Mouse (Mus musculus): ENCODE measurements at regions not wholly inside any gene's neighbourhood (a gene's known extent, or its start where the extent isn't known, plus 50 kb on each side); places are given as distances from the start of the nearest gene placed in this dataset.

DNA sequence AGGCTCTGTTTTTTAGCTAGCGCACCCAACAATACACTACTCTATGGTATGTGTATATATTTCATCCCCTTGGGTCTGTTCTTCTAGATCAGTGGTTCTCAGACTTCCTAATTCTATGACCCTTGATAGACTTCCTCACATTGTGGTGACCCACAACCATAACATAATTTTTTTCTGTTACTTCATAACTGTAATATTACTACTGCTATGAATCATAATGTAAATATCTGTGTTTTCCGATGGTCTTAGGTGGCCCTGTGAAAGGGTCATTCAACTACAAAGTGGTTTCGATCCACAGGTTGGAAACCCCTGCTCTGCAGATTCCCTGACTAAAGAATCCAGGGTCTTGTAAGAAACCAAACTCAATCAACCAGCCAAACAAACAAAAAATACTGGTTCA is 220.8 kb downstream of the Opa1 start:
- DNase-seq (ENCODE audit: low spot score in 2 of 2), result no peak

GRCm38 (mm10) chr16:29800457-29800856 is 221.3 kb downstream of the Opa1 start:
- no peak for DNase-seq (ENCODE audit: low spot score in 2 of 2)

DNA sequence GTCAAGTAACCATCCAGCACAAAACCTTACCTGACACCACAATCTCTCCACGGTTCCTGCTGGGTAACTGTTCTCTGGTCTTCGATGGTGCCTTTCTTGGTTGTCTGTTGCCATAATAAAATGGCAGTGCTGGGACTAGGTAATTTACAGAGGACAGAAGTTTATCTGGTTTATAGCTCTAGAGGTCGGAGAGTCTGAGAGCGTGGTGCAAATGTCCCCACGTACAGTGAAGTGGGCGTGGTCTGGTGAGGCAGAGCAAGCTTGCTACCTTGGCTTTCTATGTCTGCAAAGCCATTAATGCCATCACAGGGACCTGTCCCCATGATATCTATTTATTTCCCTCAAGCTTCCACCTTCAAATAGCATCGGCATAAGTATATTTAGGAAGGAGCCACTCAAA is 223.0 kb downstream of the Opa1 start:
- DNase-seq (ENCODE audit: low spot score in 2 of 2), result no peak

- DNase-seq (ENCODE audit: low spot score in 2 of 2), result no peak
Measured at GRCm38 (mm10) chr16:29802603-29803002, 223.5 kb downstream of the Opa1 start.

DNA sequence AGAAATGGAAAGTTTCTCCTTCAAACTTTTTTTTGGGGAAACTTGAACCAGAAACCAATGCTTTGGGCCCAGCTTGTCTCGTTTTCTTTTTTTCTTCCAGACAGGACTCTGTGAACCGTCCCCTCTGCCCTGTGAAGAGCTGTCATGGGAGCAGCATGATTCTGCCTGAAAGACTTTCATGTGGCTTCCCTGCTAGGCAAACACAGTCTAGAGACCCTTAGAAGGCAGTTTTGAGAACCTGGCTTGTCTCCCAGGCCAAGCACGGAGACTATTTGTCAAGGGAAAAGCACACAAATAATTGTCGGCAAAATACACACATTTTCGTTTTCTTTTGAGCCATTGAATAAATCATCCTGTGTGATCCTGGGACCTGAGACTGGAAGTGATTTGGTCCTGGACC is 228.7 kb downstream of the Opa1 start:
- no peak for DNase-seq (ENCODE audit: low spot score in 2 of 2)

- no peak for DNase-seq (ENCODE audit: low spot score in 2 of 2)
Measured at GRCm38 (mm10) chr16:29808851-29809250, 229.7 kb downstream of the Opa1 start.

GRCm38 (mm10) chr16:29813411-29814038 is 234.4 kb downstream of the Opa1 start:
- peak; percentile 61 to 64 for DNase-seq (ENCODE audit: low spot score in 2 of 2)

DNA sequence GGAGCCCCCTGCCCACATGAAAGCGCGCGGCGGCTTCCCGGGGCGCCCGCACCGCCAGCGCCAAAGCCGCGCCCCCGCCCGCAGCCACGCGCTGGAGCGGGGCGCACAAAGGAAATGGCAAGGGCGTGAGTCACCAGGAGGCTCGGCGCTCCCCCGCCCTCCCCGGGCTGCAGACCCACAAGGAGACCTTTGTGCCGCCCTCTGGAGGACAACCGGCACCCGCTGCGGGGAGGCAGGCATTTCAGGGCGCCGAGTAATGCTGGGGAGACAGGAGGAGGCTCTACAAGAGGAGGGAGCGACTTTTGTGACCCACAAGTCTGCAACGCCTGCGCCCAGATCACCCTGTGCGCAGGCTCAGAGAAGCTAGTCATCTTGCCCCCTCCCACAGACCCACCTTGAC is 234.9 kb downstream of the Opa1 start:
- peak; percentile 72 to 81 for DNase-seq (ENCODE audit: low spot score in 2 of 2)

GRCm38 (mm10) chr16:29814655-29815054 is 235.5 kb downstream of the Opa1 start:
- DNase-seq (ENCODE audit: low spot score in 2 of 2), result peak in 1 of 2 experiments; percentile 38

GRCm38 (mm10) chr16:29815200-29815599 is 236.1 kb downstream of the Opa1 start:
- DNase-seq (ENCODE audit: low spot score in 2 of 2), result no peak

GRCm38 (mm10) chr16:29815632-29816337 is 236.7 kb downstream of the Opa1 start:
- DNase-seq (ENCODE audit: low spot score in 2 of 2), result no peak

- DNase-seq (ENCODE audit: low spot score in 2 of 2), result peak; percentile 89 to 90
Measured at GRCm38 (mm10) chr16:29816681-29817369, 237.7 kb downstream of the Opa1 start.

DNA sequence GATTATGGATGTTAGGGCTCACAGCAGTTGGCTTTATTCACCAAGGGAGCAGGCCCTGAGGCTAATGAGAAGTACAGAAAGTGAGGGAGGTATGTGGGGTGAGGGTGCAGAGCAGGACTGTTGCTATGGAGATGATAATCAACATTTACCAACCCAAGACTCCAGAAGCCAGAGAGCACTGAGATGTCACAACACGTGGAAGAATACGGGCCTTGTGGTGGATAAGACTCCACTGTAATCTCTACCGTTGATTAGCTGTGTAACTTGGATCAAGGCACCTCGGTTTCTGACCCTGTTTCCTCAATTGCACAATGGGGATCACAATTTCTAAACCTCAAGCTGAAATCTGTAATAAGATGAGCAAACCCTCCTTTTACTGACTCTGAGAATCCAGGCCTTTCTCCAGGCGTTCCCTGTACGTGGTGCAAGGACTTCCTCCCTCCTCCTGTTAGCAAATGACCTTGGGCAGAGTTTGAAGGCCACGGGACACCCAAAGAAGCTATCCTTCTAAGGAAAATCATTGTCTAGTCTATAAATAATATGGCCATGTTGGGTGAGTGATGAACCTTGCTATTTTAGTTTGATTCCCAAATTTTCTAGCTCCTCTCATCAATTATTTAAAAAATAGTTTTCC is 239.8 kb downstream of the Opa1 start:
- no peak for DNase-seq (ENCODE audit: low spot score in 2 of 2)

GRCm38 (mm10) chr16:29820704-29821103 is 241.6 kb downstream of the Opa1 start:
- DNase-seq (ENCODE audit: low spot score in 2 of 2), result no peak

DNA sequence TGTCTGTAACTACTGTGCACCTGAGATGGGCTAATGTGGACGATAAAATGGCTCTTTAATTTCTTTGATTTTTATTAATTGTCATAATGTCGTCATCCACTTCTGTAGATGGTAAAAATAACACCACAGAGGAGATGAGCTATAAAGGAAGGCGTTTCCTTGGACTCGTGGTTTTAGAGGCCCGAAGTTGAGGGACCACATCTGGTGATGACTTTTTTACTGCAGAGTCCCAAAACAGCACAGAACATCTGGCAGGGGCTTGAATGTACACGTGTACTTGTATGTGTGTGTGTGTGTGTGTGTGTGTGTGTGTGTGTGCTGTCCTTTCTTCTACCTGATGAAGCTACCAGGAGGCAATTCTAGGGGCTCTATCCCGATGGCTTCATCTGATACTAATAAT is 242.1 kb upstream of the Hes1 start:
- no peak for DNase-seq (ENCODE audit: low spot score in 2 of 2)

DNA sequence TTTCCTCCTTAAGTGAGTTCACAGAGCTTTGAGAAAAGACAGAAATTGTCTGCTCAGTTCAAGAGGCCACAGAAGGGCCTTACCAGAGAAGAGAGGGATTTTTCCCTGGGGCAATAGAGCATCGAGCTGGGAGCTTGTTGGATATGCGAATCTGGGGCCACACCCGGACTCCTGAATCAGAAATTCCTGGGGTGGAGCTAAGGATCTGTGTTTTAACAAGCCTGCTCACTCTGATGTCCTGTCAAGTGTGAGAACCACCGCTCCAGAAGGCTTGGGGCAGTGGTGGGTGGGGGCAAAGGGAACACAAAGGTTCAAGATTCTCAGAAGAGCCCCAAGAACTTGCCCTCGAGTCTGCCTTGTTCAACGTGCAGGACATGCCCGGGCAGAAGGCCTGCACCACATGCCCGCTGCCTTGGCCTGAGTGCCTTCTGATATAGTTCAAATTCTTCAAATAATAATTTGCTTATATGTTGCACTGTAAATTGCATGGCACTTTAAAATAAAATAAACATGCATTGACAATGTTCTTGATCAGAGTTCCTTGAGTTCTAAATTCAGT is 241.3 kb upstream of the Hes1 start:
- no peak for DNase-seq (ENCODE audit: low spot score in 2 of 2)

DNA sequence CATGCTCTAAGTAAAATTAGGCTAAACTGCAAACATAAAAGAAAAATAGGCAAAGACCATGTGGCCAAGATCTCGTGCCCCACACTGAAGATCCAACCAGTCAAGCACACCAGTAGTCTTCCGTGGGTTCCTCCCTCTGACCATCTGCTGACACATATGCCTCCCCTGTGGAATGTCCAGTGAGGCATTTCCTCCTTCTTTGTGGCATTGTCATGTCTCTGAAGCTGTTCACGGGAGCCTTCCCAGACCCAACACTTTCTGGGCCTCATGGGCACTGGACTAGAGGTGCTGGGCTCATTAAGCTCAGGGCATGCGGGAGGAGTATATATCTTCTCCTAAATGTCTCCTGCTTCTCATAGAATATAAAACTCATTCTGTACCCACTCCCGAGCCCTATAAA is 237.3 kb upstream of the Hes1 start:
- no peak for DNase-seq (ENCODE audit: low spot score in 2 of 2)

DNA sequence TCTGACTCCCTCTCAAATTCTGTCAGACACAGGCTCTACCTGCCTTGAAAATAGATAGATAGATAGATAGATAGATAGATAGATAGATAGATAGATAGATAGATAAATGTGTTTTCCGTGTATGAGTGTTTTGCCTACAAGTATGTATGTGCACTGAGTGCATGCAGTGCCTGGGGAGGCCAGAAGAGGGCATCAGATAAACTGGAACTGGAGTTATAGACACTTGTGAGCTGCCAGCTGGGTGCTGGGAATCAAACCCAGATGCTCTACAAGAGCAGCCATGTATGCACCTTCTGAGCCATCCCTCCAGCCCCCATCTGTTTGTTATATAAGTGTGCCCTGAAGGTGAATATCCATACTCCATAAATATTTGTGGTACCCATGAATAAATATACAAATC is 236.4 kb upstream of the Hes1 start:
- DNase-seq (ENCODE audit: low spot score in 2 of 2), result no peak

DNA sequence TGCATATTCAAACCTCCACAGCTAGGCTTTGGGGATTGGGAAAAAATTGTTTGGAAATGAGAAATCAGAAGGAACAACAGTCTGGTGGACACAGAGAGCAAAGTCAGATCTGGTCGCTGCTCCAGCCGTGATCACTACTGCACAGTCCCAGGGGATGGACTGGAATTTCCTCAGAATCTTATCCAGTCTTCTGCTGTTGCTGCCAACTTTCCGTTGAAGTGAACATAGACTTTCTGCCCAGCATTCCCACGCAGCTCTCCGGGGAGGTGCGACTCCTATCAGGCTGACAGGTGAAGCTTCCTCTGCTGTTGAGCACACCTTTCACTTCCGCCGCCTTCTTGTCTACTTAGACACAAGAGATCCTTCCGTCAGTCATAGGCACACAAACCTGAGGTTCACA is 234.7 kb upstream of the Hes1 start:
- DNase-seq (ENCODE audit: low spot score in 2 of 2), result no peak

GRCm38 (mm10) chr16:29830101-29830500 is 234.1 kb upstream of the Hes1 start:
- peak in 1 of 2 experiments; percentile 33 for DNase-seq (ENCODE audit: low spot score in 2 of 2)

DNA sequence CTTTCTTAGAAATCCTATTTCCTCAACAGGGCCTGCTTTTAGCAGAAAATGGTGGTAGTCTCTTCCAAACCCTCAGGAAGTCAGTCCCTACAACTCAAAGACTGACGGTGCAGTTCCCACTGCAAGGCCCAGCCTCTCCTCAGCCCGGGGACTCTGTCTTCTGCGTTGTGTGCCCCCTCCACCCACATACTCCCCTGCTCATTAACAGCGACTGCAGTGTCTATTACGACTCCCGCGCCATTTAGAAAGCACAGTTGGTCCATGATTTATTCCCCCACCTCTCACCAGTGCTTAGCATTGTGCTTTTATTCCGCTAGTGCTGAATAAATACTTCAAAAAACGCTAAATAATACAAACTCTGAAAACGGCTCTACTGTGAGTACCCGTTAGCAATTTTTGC is 230.9 kb upstream of the Hes1 start:
- no peak for DNase-seq (ENCODE audit: low spot score in 2 of 2)

DNA sequence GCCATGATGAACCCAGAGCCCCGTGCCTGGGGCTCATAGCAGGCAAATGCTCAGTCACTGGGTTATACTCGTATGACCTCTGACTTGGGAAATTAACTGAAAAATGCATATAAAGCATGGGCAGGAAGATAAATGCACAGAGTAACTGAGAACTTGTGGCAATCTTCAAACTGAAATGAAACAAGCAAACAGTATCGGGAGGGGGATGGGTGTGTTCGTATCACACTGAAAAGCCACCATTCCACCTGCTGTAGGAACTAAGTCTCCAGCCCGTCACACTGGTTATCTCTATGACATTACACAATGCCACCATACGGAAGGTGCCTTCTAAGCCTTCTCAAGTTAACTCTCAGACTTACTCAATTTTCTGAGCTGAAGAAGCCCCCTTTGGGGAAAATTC is 230.3 kb upstream of the Hes1 start:
- DNase-seq (ENCODE audit: low spot score in 2 of 2), result no peak
